Mouse (Mus musculus) natural killer cell, adult 2 months (primary cell): Measurements from ENCODE around the gene Golga2.
A peak's percentile ranks its signal among the peaks of the same experiment; 100 is the strongest.

Experiments
- DNase-seq, 2 experiments: peaks; one replicate each; pipeline ENCODE4 v3.0.0; 2022; ENCODE audit warnings: low spot score in 2 of 2

The Golga2 gene

GRCm38 (mm10) chr2:32287334-32287840, at the start of gene Golga2:
TSS of gene Golga2 (plus strand) at chr2:32287384.
- DNase-seq: no peak

- no peak for DNase-seq
Observed at GRCm38 (mm10) chr2:32237571-32237970, 49.6 kb upstream of the Golga2 start.

DNA sequence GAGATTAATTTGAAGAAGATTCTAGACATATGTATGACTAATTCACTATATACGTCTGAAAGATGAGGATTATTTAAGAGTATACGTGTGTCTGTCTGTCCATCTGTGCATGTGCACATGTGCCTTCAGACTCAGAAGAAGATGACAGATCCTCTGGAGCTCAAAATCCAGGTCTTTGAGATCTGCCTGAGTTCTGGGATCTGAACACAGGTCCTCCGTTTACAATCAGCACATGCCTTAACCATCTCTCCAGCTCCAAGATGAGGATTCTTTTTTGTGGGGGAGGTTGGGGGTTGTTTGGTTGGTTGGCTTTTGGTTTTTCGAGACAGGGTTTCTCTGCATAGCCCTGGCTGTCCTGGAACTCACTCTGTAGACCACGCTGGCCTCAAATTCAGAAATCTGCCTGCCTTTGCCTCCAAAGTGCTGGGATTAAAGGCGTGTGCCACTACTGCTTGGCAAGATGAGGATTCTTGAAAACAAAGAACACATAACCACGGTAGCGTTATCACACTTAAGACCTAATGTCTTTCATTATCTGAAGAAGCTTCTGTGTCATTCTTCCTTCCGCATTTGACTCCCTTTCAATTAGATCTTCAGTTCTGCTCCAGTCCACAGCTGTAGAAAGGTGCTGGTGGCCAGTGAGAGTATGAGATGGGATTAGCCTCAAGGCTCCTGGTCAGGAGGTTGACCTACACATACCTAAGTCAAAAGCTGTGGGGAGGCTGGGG, 48.3 kb upstream of the Golga2 start:
- no peak for DNase-seq

DNA sequence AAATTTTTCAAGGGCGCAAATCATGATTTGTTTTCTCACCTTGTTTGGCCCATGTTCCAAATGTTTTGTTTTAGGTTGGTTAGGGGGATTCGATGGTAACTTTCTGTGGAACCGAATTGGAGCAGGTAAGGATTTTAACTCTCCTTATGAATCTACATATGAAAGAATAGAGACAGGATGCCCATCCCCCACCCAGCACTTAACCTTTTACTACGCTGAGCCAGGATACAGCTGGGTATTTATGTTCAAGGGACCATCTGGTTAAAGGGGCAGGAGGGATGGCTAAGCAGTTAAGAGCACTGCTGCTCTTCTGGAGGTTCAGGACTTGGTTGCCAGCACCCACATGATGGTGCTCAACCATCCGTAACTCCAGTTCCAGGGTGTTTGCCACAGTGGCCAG, 46.6 kb upstream of the Golga2 start:
- DNase-seq: no peak

- no peak for DNase-seq
Observed at GRCm38 (mm10) chr2:32242986-32243385, 44.2 kb upstream of the Golga2 start.

GRCm38 (mm10) chr2:32246741-32247140, 40.4 kb upstream of the Golga2 start:
- no peak for DNase-seq

- DNase-seq: no peak
Observed at GRCm38 (mm10) chr2:32248377-32249361, 38.5 kb upstream of the Golga2 start.

GRCm38 (mm10) chr2:32251791-32252527, 35.2 kb upstream of the Golga2 start:
- DNase-seq: no peak

DNA sequence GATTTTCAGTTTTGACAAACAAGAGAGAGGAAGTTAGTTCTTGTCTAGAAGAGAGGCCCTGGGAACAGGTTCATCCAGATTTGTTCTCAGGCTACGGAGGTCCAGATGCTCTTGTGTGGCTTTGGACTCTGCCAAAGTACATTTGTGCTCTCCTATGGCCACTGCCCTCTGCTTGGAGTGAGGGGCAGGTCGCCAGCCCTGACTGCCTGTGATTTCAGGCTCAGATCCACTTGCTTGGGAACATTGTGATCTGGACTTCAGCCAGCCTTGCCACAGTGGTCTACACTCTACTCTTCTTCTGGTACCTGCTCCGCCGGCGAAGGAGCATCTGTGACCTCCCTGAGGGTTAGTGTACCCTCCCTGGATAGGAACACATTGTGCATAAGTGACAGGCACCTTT, 34.5 kb upstream of the Golga2 start:
- DNase-seq: no peak

- no peak for DNase-seq
Observed at GRCm38 (mm10) chr2:32253352-32253751, 33.8 kb upstream of the Golga2 start.

GRCm38 (mm10) chr2:32254563-32254962, 32.6 kb upstream of the Golga2 start:
- no peak for DNase-seq

DNA sequence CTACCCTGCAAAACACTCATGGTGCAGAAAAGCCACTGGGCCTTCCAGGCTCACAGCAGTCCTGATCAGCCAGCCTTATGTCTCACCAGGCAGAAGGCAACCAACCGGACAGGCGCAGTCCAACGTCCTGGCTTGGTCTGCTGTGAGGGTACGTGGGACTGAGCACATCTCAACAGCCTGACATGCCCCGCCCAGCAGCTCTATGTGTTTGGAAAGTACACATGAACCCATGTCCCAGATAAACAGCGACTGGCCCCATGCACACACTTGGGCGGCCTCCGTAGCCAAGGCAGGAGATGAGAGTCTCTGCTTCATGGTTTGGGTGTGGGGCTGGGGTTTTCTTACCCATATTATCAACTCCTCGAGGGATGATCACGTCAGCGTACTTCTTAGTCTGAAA, 30.9 kb upstream of the Golga2 start:
- no peak for DNase-seq

- no peak for DNase-seq
Observed at GRCm38 (mm10) chr2:32258887-32259533, 28.2 kb upstream of the Golga2 start.

DNA sequence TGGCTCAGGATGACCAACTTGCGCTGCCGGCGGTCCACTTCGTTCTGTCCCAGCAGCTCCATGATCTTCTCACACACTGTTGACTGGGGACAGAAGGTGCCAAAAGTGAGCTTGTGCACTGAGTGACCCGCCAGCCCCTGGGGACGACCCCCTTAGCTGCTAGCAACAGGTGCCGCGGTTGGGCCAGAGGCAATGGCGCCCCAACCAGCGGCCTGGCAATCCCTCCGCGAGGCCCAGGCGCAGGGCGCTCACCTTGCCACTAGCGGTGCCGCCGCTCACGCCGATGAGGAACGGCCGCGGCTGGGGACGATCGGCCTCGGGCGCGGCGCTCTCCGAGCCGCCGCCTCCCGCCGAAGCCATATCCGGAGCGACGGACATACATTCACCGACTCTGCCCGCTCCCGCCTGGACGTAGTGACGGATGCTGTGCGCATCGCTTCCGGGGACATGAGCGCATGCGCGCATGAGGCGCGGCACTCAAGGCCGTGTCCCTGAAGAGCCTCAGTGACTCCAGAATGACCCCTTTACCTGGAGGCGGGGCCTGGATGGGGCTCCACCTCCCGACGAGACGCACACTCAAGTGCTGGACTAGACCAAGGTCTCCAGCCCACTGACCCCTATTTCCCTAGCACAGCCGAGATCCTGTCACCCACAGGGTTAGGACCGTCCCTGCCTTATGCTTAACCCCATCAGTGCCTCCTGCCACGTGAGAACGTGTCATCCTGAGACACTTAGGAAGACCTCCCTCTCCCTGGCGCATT, 27.3 kb upstream of the Golga2 start, which contains the start of gene Uck1:
Uck1 (minus strand) TSS at position 503 of the 761 bp plus-strand sequence.
- DNase-seq: peak; percentile 85 to 88

DNA sequence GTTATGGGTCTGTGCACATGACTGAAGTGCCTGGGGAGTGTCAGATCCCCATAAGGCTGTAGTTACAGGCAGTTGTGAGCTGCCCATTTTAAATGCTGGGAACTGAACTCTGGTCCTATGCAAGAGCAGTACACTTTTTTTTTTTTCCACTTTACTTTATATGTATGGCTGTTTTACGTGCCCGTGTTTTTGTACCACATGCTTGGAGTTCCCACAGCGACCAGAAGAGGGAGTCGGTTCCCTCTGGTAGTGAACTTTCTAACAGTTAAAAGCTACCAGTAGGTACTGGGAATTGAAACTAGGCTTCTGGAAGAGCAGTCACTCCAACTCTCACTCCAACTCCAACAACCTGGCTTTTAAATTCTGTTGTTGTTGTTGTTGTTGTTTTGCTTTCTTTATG, 26.5 kb upstream of the Golga2 start:
- DNase-seq: peak; percentile 68 to 77

- no peak for DNase-seq
Observed at GRCm38 (mm10) chr2:32275823-32276222, 11.4 kb upstream of the Golga2 start.

DNA sequence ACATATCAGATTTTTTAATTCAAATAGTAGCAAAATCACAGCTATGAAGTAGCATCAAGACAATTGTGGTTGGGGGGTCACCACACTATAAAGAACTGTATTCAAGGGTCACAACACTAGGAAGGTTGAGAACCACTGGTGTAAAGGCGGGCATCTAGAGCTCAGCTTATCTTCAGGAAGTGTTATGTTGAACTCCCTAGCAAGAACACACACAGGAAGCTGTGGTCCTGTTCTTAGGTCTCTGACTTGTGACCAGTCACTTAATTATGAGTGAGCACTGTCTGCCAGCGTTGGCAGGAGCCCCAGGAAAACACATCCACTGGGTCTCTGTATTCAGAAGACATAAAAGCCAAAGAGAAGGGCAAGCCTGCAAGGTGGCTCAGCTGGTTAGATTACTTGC, 4.9 kb upstream of the Golga2 start:
- peak; percentile 14 to 44 for DNase-seq

DNA sequence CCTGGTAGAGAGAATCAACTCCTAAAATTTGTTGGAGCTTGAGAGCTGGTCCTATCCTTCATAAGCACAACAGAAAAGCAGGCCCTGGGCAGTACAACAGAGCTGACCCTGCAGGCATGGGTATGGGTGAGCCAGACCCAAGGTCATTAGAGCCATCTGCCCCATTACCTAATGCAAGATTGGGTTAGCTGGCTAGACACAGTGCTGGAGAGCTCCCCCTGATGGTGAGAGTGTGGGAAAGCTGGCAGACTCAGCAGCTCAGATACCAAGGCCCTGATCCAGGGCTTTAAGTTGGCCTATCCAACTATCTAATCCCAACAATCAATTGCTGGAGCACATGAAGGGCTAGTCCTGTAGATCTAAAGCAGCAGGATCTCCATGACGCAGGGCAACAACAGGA, 4.5 kb upstream of the Golga2 start:
- DNase-seq: peak; percentile 66 to 69

DNA sequence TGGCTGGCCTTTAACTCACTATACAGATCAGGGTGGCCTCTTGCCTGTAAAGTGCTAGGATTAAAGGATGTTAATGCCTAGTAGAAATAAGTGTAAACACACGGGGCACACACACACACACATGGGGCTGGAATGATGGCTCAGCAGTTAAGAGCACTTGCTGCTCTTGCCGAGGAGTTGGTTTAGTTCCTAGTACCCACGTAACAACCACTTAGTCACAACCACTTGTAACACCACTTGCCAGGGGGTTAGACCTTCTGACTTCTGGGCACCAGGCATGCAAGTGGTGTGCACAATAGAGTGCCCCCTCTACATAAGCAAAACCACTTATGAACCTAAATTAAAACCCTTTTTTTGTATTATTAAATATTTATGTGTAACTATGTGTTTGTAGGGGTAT, 3.2 kb upstream of the Golga2 start:
- DNase-seq: no peak

- DNase-seq: peak; percentile 95 to 97
Observed at GRCm38 (mm10) chr2:32287923-32288367, 761 bp downstream of the Golga2 start, which contains the start of gene Swi5. TSS of gene Swi5 (minus strand) at chr2:32288075.
